Comparison of ENCODE assay signal across 9 mouse cellular contexts in genomic region chr9:42462585-42463219, GRCm38 (mm10). TPM values are rescaled to one million over a fixed set of nuclear protein-coding genes. Genes with fewer than 3 reads are reported as not detected.
DNase-seq lines count a peak whose midpoint lies in the region; ATAC-seq and TF ChIP-seq lines count a peak whose summit lies in the region.
"Had no signal": no experiment of that assay in that cellular context is flagged by ENCODE, and none has a peak within 500 bp of the region (broad histone marks: within the 10 kb centered on the region; RNA-seq: fewer than 3 reads in every experiment).

No protein-coding gene starts in this region.

- WGBS in liver, adult 2 months: 50% methylated on average over 7 of the region's 7 CpGs
- WGBS in hindbrain, embryonic 13.5 days: 94% methylated on average over 7 of the region's 7 CpGs

- no peak for TF ChIP-seq POLR2A in testis, adult 2 months (IDR thresholded peaks at IDR 0.05; ENCODE audit: control insufficient read depth, low read depth, low read length)
- TF ChIP-seq POLR2A in liver, adult 2 months (IDR thresholded peaks at IDR 0.05; ENCODE audit: extremely low read depth, insufficient read depth, low read length): no peak

- H3K4me3 ChIP-seq in testis, adult 2 months (ENCODE audit: control insufficient read depth, low read depth, low read length): no peak overlapping the region
- no peak overlapping the region for H3K4me3 ChIP-seq in liver, adult 2 months (ENCODE audit: insufficient read depth, low read depth, low read length)
- no peak overlapping the region for H3K4me3 ChIP-seq in hindbrain, embryonic 13.5 days

- peak overlapping the region; percentile 26 for H3K9ac ChIP-seq in liver, adult 2 months (ENCODE audit: low read depth, low read length)
- H3K9ac ChIP-seq in hindbrain, embryonic 13.5 days: no peak overlapping the region

- peak overlapping the region; percentile 32 for H3K27ac ChIP-seq in testis, adult 2 months (ENCODE audit: control insufficient read depth, insufficient read depth, low read depth, low read length)
- peak overlapping the region; percentile 75 for H3K27ac ChIP-seq in liver, adult 2 months (replicated peaks; ENCODE audit: insufficient read depth, low read depth, low read length)
- H3K27ac ChIP-seq in hindbrain, embryonic 13.5 days: no peak overlapping the region

- ATAC-seq in hindbrain, embryonic 13.5 days (ENCODE audit: low FRiP score): no peak

- DNase-seq in kidney, adult 9 months: peak; percentile 22
- no peak for DNase-seq in kidney, postnatal 36 days
- DNase-seq in testis, postnatal 14 days (ENCODE audit: low spot score): no peak
- no peak for DNase-seq in liver, adult 2 months (ENCODE audit: extremely low read depth, low read depth, low spot score)
- no peak for DNase-seq in adrenal gland, adult 18-20 months (ENCODE audit: low spot score in 2 of 2)
- DNase-seq: cerebellum, adult 11 months; midbrain, embryonic 14.5 days had no signal

- no peaks in the 10 kb centered on the region; the same call in 1 of the 2 replicates for H3K4me1 ChIP-seq in testis, adult 2 months (ENCODE audit: control insufficient read depth, insufficient read depth, low read length)
- H3K4me1 ChIP-seq in liver, adult 2 months (ENCODE audit: control insufficient read depth, insufficient read depth, low read length): peaks cover 39% of the 10 kb centered on the region
- H3K4me1 ChIP-seq in hindbrain, embryonic 13.5 days (replicated peaks): peaks cover 26% of the 10 kb centered on the region

- H3K4me2 ChIP-seq in hindbrain, embryonic 13.5 days: no peak overlapping the region

- H3K36me3 ChIP-seq in testis, adult 2 months (ENCODE audit: control insufficient read depth, insufficient read depth, low read length): no peaks in the 10 kb centered on the region
- H3K36me3 ChIP-seq in liver, adult 2 months (ENCODE audit: control insufficient read depth, insufficient read depth, low read length): no peaks in the 10 kb centered on the region
- 0 out of 2 replicates have a peak, but pooled peaks cover 5% of the 10 kb centered on the region for H3K36me3 ChIP-seq in hindbrain, embryonic 13.5 days

- H3K27me3 ChIP-seq in testis, adult 2 months (ENCODE audit: control insufficient read depth, insufficient read depth, low read length): no peaks in the 10 kb centered on the region
- H3K27me3 ChIP-seq in liver, adult 2 months (ENCODE audit: control insufficient read depth, insufficient read depth, low read length): no peaks in the 10 kb centered on the region
- H3K27me3 ChIP-seq in hindbrain, embryonic 13.5 days: no peaks in the 10 kb centered on the region

- no peaks in the 10 kb centered on the region; the same call in 1 of the 2 replicates for H3K79me2 ChIP-seq in liver, adult 2 months (ENCODE audit: control insufficient read depth, insufficient read depth, low read length)

- TF ChIP-seq CTCF in testis, adult 2 months (IDR thresholded peaks at IDR 0.05; ENCODE audit: control insufficient read depth, insufficient read depth, insufficient replicate concordance, low read depth, low read length): no peak
- TF ChIP-seq CTCF in liver, adult 2 months (IDR thresholded peaks at IDR 0.05; ENCODE audit: low read depth, low read length): no peak

- no peaks in the 10 kb centered on the region for H3K9me3 ChIP-seq in hindbrain, embryonic 13.5 days

RNA-seq across cellular contexts. Expression of gene Tbcel, which starts 44.9 kb away (rescaled TPM):
- 29.9 and 34.0 TPM in 2 replicates for polyA plus RNA-seq in testis, adult 2 months (2012; rRNA removed)
- total RNA-seq in liver, adult 2 months (2014; rRNA removed): 28.6 and 34.3 TPM in 2 replicates
- polyA plus RNA-seq in liver, adult 2 months (2012; rRNA removed): 22.2 and 24.4 TPM in 2 replicates
- 10 to 100 TPM; 23.8 to 41.1 TPM for total RNA-seq in adrenal gland, adult 18-20 months (2021)
- polyA plus RNA-seq in hindbrain, embryonic 13.5 days (2015; fragmentation: Nextera tagmentation; extraction: Ambion mirVana): 5.2 and 5.6 TPM in 2 replicates
